Mouse (Mus musculus): ENCODE results near the gene Smpd3. TPM values are rescaled to one million over a fixed set of nuclear protein-coding genes. Genes with fewer than 3 reads are reported as not detected.

Smpd3 gene
- polyA plus RNA-seq, 1 experiment = not detected

DNA sequence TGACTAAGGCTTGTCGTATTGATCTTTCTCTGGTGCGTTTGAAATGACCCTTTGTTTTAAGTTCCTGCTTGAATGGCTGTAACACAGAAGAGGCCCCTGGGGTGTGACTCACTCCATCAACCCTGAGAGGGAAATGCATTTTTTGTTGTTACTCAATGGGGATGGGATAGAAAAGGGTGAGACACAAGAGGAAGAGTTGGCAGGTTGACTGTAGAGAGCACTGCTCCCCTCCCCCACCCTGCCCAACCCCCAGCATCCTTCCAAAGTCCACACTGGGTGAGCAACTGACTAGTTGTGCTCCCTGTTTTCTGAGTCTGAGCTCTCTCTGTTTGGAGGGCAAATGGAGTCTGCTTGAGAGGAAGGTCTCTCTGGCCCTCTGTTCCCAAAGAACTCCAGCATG lies 50.3 kb downstream of the Smpd3 start:
- 75% methylated on average over 2 of the region's 2 CpGs for WGBS
- no peak overlapping the region for H3K27ac ChIP-seq (ENCODE audit: insufficient read depth, low read depth, low read length)
- no peaks in the 10 kb centered on the region for H3K4me1 ChIP-seq (ENCODE audit: control insufficient read depth, insufficient read depth, low read length)
- H3K4me3 ChIP-seq (ENCODE audit: insufficient read depth, low read depth, low read length) = no peak overlapping the region
- TF ChIP-seq POLR2A (IDR thresholded peaks at IDR 0.05; ENCODE audit: insufficient read depth, low read depth, low read length) (no peak), CTCF (IDR thresholded peaks at IDR 0.05; ENCODE audit: insufficient read depth, low read depth, low read length) (no peak)

DNA sequence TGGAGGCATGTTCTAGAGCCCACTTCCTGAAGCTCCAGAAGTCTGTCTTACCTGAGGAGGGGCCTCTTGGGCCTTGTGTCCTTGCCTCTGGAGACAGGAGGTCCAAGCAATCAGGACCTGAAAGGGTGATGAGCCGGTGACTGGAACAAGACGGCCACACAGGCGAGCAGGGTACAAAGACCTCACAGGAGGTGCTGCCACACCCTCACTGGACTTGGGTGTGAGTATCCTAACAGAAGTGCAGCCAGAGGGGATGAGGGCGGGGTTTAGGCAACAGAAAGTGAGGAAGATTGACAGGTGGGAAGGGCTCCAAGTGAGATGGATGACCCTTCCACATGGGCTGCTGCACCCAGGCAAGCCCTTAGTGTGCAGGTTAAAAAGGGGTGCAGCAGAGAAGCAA lies 56.9 kb downstream of the Smpd3 start:
- H3K4me1 ChIP-seq (ENCODE audit: control insufficient read depth, insufficient read depth, low read length) = no peaks in the 10 kb centered on the region
- 84% methylated on average over 4 of the region's 4 CpGs for WGBS
- no peak overlapping the region for H3K4me3 ChIP-seq (ENCODE audit: insufficient read depth, low read depth, low read length)
- TF ChIP-seq CTCF (IDR thresholded peaks at IDR 0.05; ENCODE audit: insufficient read depth, low read depth, low read length) = no peak
- TF ChIP-seq POLR2A (IDR thresholded peaks at IDR 0.05; ENCODE audit: insufficient read depth, low read depth, low read length) = no peak
- H3K27ac ChIP-seq (ENCODE audit: insufficient read depth, low read depth, low read length) = no peak overlapping the region

DNA sequence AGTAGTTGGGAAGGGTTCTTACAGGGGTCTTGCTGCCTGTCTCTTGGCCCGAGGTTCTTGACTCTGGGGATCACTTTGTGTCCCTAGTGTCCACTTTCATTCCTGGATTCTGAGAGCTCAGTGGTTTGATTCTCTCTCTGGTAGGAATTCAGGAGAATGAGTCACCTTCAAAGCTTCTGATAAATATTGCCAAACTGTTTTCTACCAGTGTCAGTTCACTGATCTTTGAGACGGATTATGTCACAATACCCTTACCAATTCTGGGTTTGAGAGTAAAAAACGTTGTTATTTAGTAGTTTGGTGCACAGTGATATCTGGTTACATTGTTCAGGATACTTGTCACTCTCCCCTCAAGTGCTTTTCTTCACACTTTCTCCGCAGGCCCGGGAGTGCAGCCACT lies 57.6 kb downstream of the Smpd3 start:
- Histone ChIP-seq H3K4me1 (ENCODE audit: control insufficient read depth, insufficient read depth, low read length) (no peaks in the 10 kb centered on the region), H3K27ac (ENCODE audit: insufficient read depth, low read depth, low read length) (no peak overlapping the region), H3K4me3 (ENCODE audit: insufficient read depth, low read depth, low read length) (no peak overlapping the region)
- TF ChIP-seq CTCF (IDR thresholded peaks at IDR 0.05; ENCODE audit: insufficient read depth, low read depth, low read length) = no peak
- no peak for TF ChIP-seq POLR2A (IDR thresholded peaks at IDR 0.05; ENCODE audit: insufficient read depth, low read depth, low read length)
- WGBS = 81% methylated on average over 5 of the region's 5 CpGs

DNA sequence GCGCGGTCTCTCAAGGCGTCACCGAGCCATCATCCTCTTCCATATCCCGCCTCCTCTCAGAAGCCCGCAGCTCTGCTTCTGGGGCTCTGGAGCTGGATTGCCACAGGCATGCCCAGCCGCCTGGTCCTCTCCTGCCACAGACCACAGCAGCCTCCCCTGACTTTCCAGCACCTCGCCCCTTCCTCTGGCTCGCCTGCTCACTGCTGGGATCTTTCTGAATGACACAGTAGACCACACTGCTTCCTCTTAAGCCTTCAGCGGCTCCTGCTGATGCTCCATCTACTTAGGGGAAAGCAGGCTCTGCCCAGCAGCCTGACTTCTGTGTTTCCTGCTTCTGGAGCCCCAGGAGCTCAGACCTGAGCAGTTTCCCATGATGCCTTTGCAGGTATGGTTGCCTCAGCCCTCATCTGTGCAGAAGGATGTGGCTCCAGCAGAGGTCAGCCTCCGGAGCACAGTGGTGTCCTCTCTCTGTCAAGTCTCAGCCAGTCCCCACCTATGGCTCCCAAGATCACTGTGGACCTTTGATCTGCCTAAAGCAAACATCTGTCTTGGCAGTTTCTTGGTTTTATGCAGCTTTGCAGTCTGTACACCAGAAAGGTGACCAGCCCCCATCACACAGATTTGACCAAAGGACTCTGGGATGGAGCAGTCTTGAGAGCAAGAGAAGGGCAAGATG lies 59.3 kb downstream of the Smpd3 start:
- no peak overlapping the region for H3K27ac ChIP-seq (ENCODE audit: insufficient read depth, low read depth, low read length)
- WGBS = 92% methylated on average over 11 of the region's 11 CpGs
- TF ChIP-seq POLR2A (IDR thresholded peaks at IDR 0.05; ENCODE audit: insufficient read depth, low read depth, low read length) = no peak
- TF ChIP-seq CTCF (IDR thresholded peaks at IDR 0.05; ENCODE audit: insufficient read depth, low read depth, low read length) = no peak
- no peaks in the 10 kb centered on the region for H3K4me1 ChIP-seq (ENCODE audit: control insufficient read depth, insufficient read depth, low read length)
- no peak overlapping the region for H3K4me3 ChIP-seq (ENCODE audit: insufficient read depth, low read depth, low read length)

DNA sequence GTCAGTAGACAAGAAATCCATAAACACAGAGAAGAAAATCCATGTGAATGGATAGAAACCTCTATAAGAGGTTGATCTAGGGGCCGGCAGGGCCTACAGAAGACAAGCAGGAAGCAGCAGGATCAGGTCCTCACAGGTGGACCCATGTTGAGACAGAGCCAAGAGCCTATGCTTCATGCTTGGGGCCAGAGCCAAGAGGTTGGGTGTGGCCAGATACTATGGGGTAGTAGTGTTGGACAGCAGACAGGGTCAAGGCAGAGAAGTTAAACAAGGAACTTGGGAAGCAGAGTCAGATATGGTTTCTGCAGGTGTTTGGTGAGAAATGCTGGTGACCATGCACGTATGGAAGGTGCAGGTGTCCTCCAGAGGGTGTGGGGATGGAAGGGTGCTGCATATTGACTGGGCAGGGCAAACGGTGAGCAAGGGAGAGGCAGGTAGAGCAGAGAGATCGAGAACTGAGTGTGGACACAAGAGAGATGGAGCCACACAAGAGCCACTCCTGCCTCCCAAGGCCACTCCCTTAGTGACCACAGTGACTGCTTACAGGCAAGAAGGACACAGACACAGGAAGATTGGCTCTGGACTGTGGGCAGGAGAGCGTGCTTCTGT lies 61.0 kb downstream of the Smpd3 start:
- no peak overlapping the region for H3K4me3 ChIP-seq (ENCODE audit: insufficient read depth, low read depth, low read length)
- WGBS = 98% methylated on average over 5 of the region's 5 CpGs
- H3K27ac ChIP-seq (ENCODE audit: insufficient read depth, low read depth, low read length) = no peak overlapping the region
- TF ChIP-seq CTCF (IDR thresholded peaks at IDR 0.05; ENCODE audit: insufficient read depth, low read depth, low read length) (no peak), POLR2A (IDR thresholded peaks at IDR 0.05; ENCODE audit: insufficient read depth, low read depth, low read length) (no peak)
- H3K4me1 ChIP-seq (ENCODE audit: control insufficient read depth, insufficient read depth, low read length) = no peaks in the 10 kb centered on the region

DNA sequence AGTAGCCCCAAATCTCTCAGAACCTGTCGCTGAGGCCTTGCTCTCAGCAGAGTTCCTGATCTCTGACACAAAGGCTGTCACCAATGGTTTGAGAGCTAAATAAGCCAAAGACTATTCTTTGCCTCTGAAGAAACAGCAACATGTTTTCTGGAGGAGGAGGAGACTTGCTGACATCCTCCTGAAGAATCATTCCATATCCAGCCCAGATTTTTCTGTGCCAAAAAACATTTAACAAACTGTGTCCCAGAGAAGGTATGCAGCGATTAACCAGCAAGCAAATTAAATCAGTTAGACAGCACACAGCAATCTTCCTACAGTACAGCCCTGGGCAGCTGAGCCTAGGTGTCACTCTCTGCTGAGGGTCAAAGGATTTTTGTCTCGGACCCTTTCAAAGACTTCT lies 64.3 kb downstream of the Smpd3 start:
- Histone ChIP-seq H3K27ac (ENCODE audit: insufficient read depth, low read depth, low read length) (no peak overlapping the region), H3K4me1 (ENCODE audit: control insufficient read depth, insufficient read depth, low read length) (peaks cover 23% of the 10 kb centered on the region), H3K4me3 (ENCODE audit: insufficient read depth, low read depth, low read length) (no peak overlapping the region)
- WGBS = 93% methylated on average over 3 of the region's 3 CpGs
- TF ChIP-seq CTCF (IDR thresholded peaks at IDR 0.05; ENCODE audit: insufficient read depth, low read depth, low read length) (no peak), POLR2A (IDR thresholded peaks at IDR 0.05; ENCODE audit: insufficient read depth, low read depth, low read length) (no peak)

DNA sequence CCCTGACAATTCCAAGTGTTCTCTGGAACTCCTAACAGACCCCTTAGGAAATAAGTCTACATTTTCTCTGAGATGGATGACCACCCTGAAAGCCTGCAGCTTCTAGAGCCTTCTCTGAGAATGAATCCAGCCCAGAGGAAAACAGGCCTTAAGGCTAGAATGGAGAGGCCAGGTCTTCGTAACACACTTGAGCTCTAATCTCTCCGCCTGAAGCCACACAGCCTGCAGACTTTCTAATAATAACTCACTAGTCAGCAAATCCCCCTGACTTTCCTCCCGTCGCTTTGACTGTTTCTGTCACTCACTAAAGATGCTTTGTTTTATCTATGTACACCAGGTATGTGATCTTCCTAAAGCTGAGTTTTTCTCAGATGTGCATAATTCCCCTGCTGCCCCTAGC lies 66.4 kb downstream of the Smpd3 start:
- 75% methylated on average over 4 of the region's 4 CpGs for WGBS
- Histone ChIP-seq H3K4me1 (ENCODE audit: control insufficient read depth, insufficient read depth, low read length) (peaks cover 26% of the 10 kb centered on the region), H3K4me3 (ENCODE audit: insufficient read depth, low read depth, low read length) (no peak overlapping the region), H3K27ac (ENCODE audit: insufficient read depth, low read depth, low read length) (no peak overlapping the region)
- TF ChIP-seq CTCF (IDR thresholded peaks at IDR 0.05; ENCODE audit: insufficient read depth, low read depth, low read length) (no peak), POLR2A (IDR thresholded peaks at IDR 0.05; ENCODE audit: insufficient read depth, low read depth, low read length) (no peak)

DNA sequence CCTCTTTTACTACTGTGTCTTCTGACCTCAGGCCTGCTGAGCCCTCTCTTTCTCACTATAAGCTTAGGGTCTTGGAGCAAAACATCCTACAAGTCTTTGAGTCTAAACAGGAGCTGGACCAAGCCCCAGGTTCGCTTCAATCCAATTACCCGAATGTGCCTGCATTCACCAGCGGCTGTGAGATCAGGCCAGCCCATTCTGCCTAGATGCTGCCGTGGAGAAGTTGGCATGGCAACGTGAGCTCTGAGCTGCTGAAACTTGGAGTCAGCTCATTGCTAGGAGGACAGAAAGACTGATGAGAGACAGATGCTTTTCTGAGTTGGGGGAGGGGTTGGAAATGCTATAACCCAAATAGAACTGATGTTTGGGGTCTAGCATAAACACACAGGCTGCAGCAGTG lies 67.0 kb downstream of the Smpd3 start:
- peaks cover 26% of the 10 kb centered on the region for H3K4me1 ChIP-seq (ENCODE audit: control insufficient read depth, insufficient read depth, low read length)
- 30% methylated on average over 5 of the region's 5 CpGs for WGBS
- TF ChIP-seq POLR2A (IDR thresholded peaks at IDR 0.05; ENCODE audit: insufficient read depth, low read depth, low read length) (no peak), CTCF (IDR thresholded peaks at IDR 0.05; ENCODE audit: insufficient read depth, low read depth, low read length) (no peak)
- no peak overlapping the region for H3K4me3 ChIP-seq (ENCODE audit: insufficient read depth, low read depth, low read length)
- H3K27ac ChIP-seq (ENCODE audit: insufficient read depth, low read depth, low read length) = no peak overlapping the region

DNA sequence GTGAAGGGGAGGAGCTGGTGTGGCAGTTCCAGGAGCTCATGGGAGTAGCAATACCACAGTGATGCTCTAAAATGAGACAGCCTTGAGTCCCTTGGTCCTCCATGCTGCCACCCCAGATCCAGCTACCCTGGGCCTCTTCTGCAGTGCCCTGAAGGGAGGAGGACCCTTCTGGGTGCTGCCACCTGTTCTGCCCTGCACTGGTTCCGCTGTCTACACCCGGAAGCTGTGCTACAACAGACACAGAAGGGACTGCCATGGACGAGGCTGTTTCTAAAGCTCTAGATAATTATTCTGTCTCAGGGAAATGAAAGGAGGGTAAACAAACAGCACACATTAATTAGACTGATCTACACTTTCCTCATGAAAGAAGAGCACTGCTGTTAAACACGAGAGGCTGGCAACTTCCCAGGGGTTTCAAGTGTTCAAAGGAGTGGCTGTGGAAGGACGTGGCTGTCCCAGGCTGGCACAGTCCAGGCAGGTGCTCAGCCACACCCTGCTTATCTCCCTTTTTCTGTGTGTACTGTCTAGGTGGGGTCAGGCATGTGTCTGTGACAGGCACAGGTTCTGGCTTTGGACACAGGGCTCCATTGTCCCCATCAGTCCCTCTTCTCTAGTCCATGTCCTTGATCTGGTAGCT lies 69.0 kb downstream of the Smpd3 start:
- Histone ChIP-seq H3K27ac (ENCODE audit: insufficient read depth, low read depth, low read length) (no peak overlapping the region), H3K4me1 (ENCODE audit: control insufficient read depth, insufficient read depth, low read length) (peaks cover 35% of the 10 kb centered on the region), H3K4me3 (ENCODE audit: insufficient read depth, low read depth, low read length) (no peak overlapping the region)
- no peak for TF ChIP-seq POLR2A (IDR thresholded peaks at IDR 0.05; ENCODE audit: insufficient read depth, low read depth, low read length)
- no peak for TF ChIP-seq CTCF (IDR thresholded peaks at IDR 0.05; ENCODE audit: insufficient read depth, low read depth, low read length)
- WGBS = 26% methylated on average over 5 of the region's 5 CpGs
